8 mouse cellular contexts compared by ENCODE assay signal in genomic region chr15:27595560-27595959, GRCm38 (mm10). TPM values are rescaled to one million over a fixed set of nuclear protein-coding genes. Genes with fewer than 3 reads are reported as not detected.
DNase-seq lines count a peak whose midpoint lies in the region; ATAC-seq and TF ChIP-seq lines count a peak whose summit lies in the region.

No protein-coding gene starts in this region.

- peak overlapping the region; percentile 48 to 76 for H3K27ac ChIP-seq in heart, embryonic 14.5 days (replicated peaks in 1 of 2; ENCODE audit: control insufficient read depth in 1 of 2, insufficient read depth in 1 of 2, low read depth in 2 of 2, low read length in 2 of 2)
- H3K27ac ChIP-seq in CH12.LX (ENCODE audit: insufficient read depth, low read depth): peak overlapping the region; percentile 9; the same call in 1 of the 2 replicates
- H3K27ac ChIP-seq in bone marrow, adult 2 months (ENCODE audit: control insufficient read depth, insufficient read depth, low read depth, low read length, poor library complexity): peak overlapping the region; percentile 79
- peak overlapping the region; percentile 9; the same call in 1 of the 2 replicates for H3K27ac ChIP-seq in hindbrain, postnatal 0 days

- TF ChIP-seq EP300 in CH12.LX (IDR thresholded peaks at IDR 0.05; ENCODE audit: low read length): no peak

- no peak for TF ChIP-seq CTCF in CH12.LX (conservative IDR thresholded peaks at IDR 0.05 in 1 of 2, IDR thresholded peaks at IDR 0.05 in 1 of 2; ENCODE audit: low read depth in 2 of 2, low read length in 2 of 2)
- TF ChIP-seq CTCF in bone marrow, adult 2 months (IDR thresholded peaks at IDR 0.05; ENCODE audit: control insufficient read depth, insufficient read depth, low read length): no peak
- no peak for TF ChIP-seq CTCF in hindbrain, postnatal 0 days (IDR thresholded peaks at IDR 0.05; ENCODE audit: low read depth)

- ATAC-seq in heart, embryonic 14.5 days (ENCODE audit: insufficient number of reproducible peaks, insufficient read depth, low FRiP score, low read depth): no peak
- no peak for ATAC-seq in hindbrain, postnatal 0 days
- ATAC-seq in granulocyte monocyte progenitor cell, adult 5-6 weeks (replicated peaks; ENCODE audit: poor library complexity, severe bottlenecking): no peak

- dilution Hi-C loops in CH12.LX (cut with MboI; ENCODE audit: extremely low pct_ligation_motif_present, extremely low pct_unique_long_range_greater_than_20kb, low sequenced_read_pairs): no loop called here

- TF ChIP-seq RAD21 in CH12.LX (IDR thresholded peaks at IDR 0.05; ENCODE audit: low read depth, low read length): no peak

- no peak for TF ChIP-seq POLR2A in CH12.LX (IDR thresholded peaks at IDR 0.05; ENCODE audit: low read depth, low read length)
- no peak for TF ChIP-seq POLR2A in bone marrow, adult 2 months (IDR thresholded peaks at IDR 0.05; ENCODE audit: borderline replicate concordance, control insufficient read depth, low read depth, low read length)

- H3K79me2 ChIP-seq in CH12.LX (replicated peaks; ENCODE audit: control insufficient read depth, extremely low read depth, insufficient read depth, poor library complexity, severe bottlenecking): no peaks in the 10 kb centered on the region

- H3K4me1 ChIP-seq in heart, embryonic 14.5 days (ENCODE audit: control insufficient read depth in 2 of 2, insufficient read depth in 2 of 2, low read length in 2 of 2): peaks cover 9 to 22% of the 10 kb centered on the region in 2 experiments
- H3K4me1 ChIP-seq in CH12.LX (ENCODE audit: control insufficient read depth in 1 of 2, insufficient read depth in 2 of 2): peaks cover 15 to 53% of the 10 kb centered on the region in 2 experiments
- H3K4me1 ChIP-seq in bone marrow, adult 2 months (ENCODE audit: control insufficient read depth, insufficient read depth, low read length): peaks cover 4% of the 10 kb centered on the region
- no peaks in the 10 kb centered on the region for H3K4me1 ChIP-seq in hindbrain, postnatal 0 days (ENCODE audit: insufficient read depth, low read length)

- H3K27me3 ChIP-seq in heart, embryonic 14.5 days (ENCODE audit: control insufficient read depth, insufficient read depth, low read length): no peaks in the 10 kb centered on the region
- H3K27me3 ChIP-seq in CH12.LX (replicated peaks): no peaks in the 10 kb centered on the region
- no peaks in the 10 kb centered on the region for H3K27me3 ChIP-seq in hindbrain, postnatal 0 days (ENCODE audit: insufficient read depth, low read length)

- DNase-seq in heart, postnatal 36 days: no peak
- DNase-seq in CH12.LX (ENCODE audit: extremely low read depth): no peak
- no peak for DNase-seq in hindbrain, postnatal 0 days (ENCODE audit: low spot score)
- DNase-seq in frontal cortex, postnatal 25 days (ENCODE audit: low spot score in 2 of 2): no peak
- DNase-seq in kidney, postnatal 4 days: no peak

- no peak overlapping the region for H3K4me3 ChIP-seq in heart, embryonic 14.5 days (ENCODE audit: control insufficient read depth in 1 of 2, insufficient read depth in 1 of 2, low read depth in 1 of 2, low read length in 2 of 2)
- no peak overlapping the region for H3K4me3 ChIP-seq in CH12.LX (replicated peaks in 1 of 3; ENCODE audit: low read depth in 2 of 3, low read length in 2 of 3, poor library complexity in 1 of 3)
- H3K4me3 ChIP-seq in bone marrow, adult 2 months (replicated peaks; ENCODE audit: control insufficient read depth, low read depth, low read length): no peak overlapping the region
- H3K4me3 ChIP-seq in hindbrain, postnatal 0 days (ENCODE audit: low read length): no peak overlapping the region

- in situ Hi-C loops in CH12.LX (cut with MboI; ENCODE audit: low pct_ligation_motif_present, low pct_unique_long_range_greater_than_20kb, low sequenced_read_pairs): no loop called here

- intact Hi-C loops in heart, postnatal 36 days (cut with DNase I): no loop called here

- no peaks in the 10 kb centered on the region for H3K9me3 ChIP-seq in heart, embryonic 14.5 days (ENCODE audit: control insufficient read depth, low read length)
- no peaks in the 10 kb centered on the region for H3K9me3 ChIP-seq in CH12.LX (replicated peaks; ENCODE audit: low read length)
- H3K9me3 ChIP-seq in hindbrain, postnatal 0 days (ENCODE audit: low read length): no peaks in the 10 kb centered on the region

- H3K36me3 ChIP-seq in heart, embryonic 14.5 days (ENCODE audit: control insufficient read depth, insufficient read depth, low read length): peaks cover 75% of the 10 kb centered on the region
- H3K36me3 ChIP-seq in CH12.LX (replicated peaks in 1 of 2; ENCODE audit: control insufficient read depth in 1 of 2, insufficient read depth in 1 of 2, low read length in 1 of 2): peaks cover 39 to 86% of the 10 kb centered on the region in 2 experiments
- H3K36me3 ChIP-seq in hindbrain, postnatal 0 days (ENCODE audit: insufficient read depth, low read length): peaks cover 17% of the 10 kb centered on the region

- 57% methylated on average over 8 of the region's 8 CpGs for WGBS in heart, embryonic 14.5 days
- 91% methylated on average over 8 of the region's 8 CpGs for WGBS in bone marrow, adult 2 months
- 40% methylated on average over 8 of the region's 8 CpGs for WGBS in hindbrain, postnatal 0 days

- no peak overlapping the region for H3K9ac ChIP-seq in heart, embryonic 14.5 days (ENCODE audit: low read length)
- H3K9ac ChIP-seq in CH12.LX (ENCODE audit: insufficient read depth, low read depth): no peak overlapping the region
- H3K9ac ChIP-seq in hindbrain, postnatal 0 days (replicated peaks; ENCODE audit: low read length): no peak overlapping the region

- H3K4me2 ChIP-seq in heart, embryonic 14.5 days (ENCODE audit: low read length): no peak overlapping the region
- H3K4me2 ChIP-seq in CH12.LX (ENCODE audit: insufficient read depth, low read depth, poor library complexity, severe bottlenecking): no peak overlapping the region
- no peak overlapping the region for H3K4me2 ChIP-seq in hindbrain, postnatal 0 days (ENCODE audit: low read depth, low read length)

TF ChIP-seq in CH12.LX, 34 proteins besides CTCF, POLR2A, EP300 and RAD21:
- TF ChIP-seq CHD1 (IDR thresholded peaks at IDR 0.05; ENCODE audit: low read depth, low read length): no peak
- TF ChIP-seq MAFK (IDR thresholded peaks at IDR 0.05; ENCODE audit: insufficient replicate concordance, low read length): no peak
- TF ChIP-seq BHLHE40 (IDR thresholded peaks at IDR 0.05; ENCODE audit: low read depth, low read length): no peak
- TF ChIP-seq GABPA (IDR thresholded peaks at IDR 0.05; ENCODE audit: insufficient replicate concordance, low read depth, low read length): no peak
- TF ChIP-seq ELF1 (IDR thresholded peaks at IDR 0.05; ENCODE audit: low read depth, low read length): no peak
- TF ChIP-seq MEF2A (IDR thresholded peaks at IDR 0.05; ENCODE audit: borderline replicate concordance, low read depth, low read length): no peak
- TF ChIP-seq UBTF (IDR thresholded peaks at IDR 0.05; ENCODE audit: low read depth, low read length): no peak
- TF ChIP-seq MAZ (IDR thresholded peaks at IDR 0.05; ENCODE audit: low read depth, low read length): no peak
- TF ChIP-seq PAX5 (IDR thresholded peaks at IDR 0.05; ENCODE audit: low read length): no peak

RNA-seq across cellular contexts. Expression of gene Otulin, which starts 34.9 kb away (rescaled TPM):
- 37.4 and 38.1 TPM in 2 replicates for polyA plus RNA-seq in heart, embryonic 14.5 days (2014; fragmentation: Nextera tagmentation; extraction: Ambion mirVana)
- 10 to 100 TPM; 30.4 to 31.0 TPM for total RNA-seq in heart, postnatal 36 days (2021)
- total RNA-seq in CH12.LX (2012; rRNA removed) (40.0 and 51.2 TPM in 2 replicates), CH12.LX (2014; rRNA removed) (80.2 and 84.6 TPM in 2 replicates)
- 84.8 and 91.0 TPM in 2 replicates for polyA plus RNA-seq in CH12.LX (2012; ENCODE audit: insufficient read length, low read depth)
- polyA plus RNA-seq in bone marrow, adult 2 months (2011; ENCODE audit: insufficient read depth, insufficient read length, low replicate concordance, missing spikeins): 31.4 and 40.7 TPM in 2 replicates
- 15.9 and 16.5 TPM in 2 replicates for total RNA-seq in hindbrain, postnatal 0 days (2014; rRNA removed)
- 25.4 and 26.3 TPM in 2 replicates for polyA plus RNA-seq in hindbrain, postnatal 0 days (2015; fragmentation: Nextera tagmentation; extraction: Ambion mirVana)
- 55.0 and 74.2 TPM in 2 replicates for total RNA-seq in granulocyte monocyte progenitor cell, adult 5-6 weeks (2014; fragmentation: Nextera tagmentation)
- total RNA-seq in granulocyte monocyte progenitor cell, adult 5-6 weeks (2017): 41.3 and 50.3 TPM in 2 replicates

Comparison
In these comparisons a context has a peak if more than half of its experiments do, and no peak if none do; other contexts are left out.
1. H3K27ac ChIP-seq: peak in every context shown above with its lines; median percentile 79 in bone marrow, adult 2 months; 62 in heart, embryonic 14.5 days; 9 in CH12.LX; 9 in hindbrain, postnatal 0 days.